8 mouse cellular contexts compared by ENCODE assay signal in the genomic region with DNA sequence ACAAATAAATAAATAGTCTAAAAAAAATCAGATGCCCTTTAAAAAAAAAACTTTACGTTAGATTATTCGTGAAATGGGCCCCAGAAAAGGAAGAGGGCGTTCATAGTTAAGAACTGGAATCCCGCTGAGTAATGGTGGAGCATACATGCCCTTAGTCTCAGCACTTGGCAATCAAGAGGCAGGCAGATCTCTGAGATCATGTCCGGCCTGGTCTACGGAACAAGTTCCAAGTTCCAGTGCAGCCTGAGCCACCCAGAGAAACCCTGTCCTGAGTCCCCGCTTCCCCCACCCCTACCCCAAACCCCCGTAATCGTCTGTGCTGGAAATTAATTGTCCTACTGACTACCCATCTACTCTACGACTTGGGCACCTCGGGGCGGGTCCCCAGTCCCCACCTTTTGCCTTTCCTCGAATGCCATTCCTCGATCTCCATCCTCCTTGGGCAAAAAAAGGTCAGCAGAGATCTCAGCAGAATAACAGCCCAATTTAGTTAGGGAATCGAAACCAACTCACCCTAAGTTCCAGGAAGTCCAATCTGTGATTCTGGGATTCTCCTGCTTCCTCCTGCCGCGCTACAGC. TPM values are rescaled to one million over a fixed set of nuclear protein-coding genes. Genes with fewer than 3 reads are reported as not detected.
DNase-seq lines count a peak whose midpoint lies in the region; ATAC-seq and TF ChIP-seq lines count a peak whose summit lies in the region.

No protein-coding gene starts in this region.

- peaks cover 12% of the 10 kb centered on the region for H3K4me1 ChIP-seq in erythroblast, embryonic 14.5 days (ENCODE audit: control insufficient read depth)
- no peaks in the 10 kb centered on the region; the same call in 1 of the 2 replicates for H3K4me1 ChIP-seq in lung, postnatal 0 days (ENCODE audit: insufficient read depth, low read depth, low read length)
- H3K4me1 ChIP-seq in stomach, embryonic 16.5 days (ENCODE audit: control insufficient read depth, insufficient read depth, low read length) = peaks cover 5% of the 10 kb centered on the region; the same call in 1 of the 2 replicates

- H3K27me3 ChIP-seq in erythroblast, embryonic 14.5 days (ENCODE audit: control insufficient read depth) = peaks cover 52% of the 10 kb centered on the region
- H3K27me3 ChIP-seq in lung, postnatal 0 days (replicated peaks; ENCODE audit: insufficient read depth, low read length) = no peaks in the 10 kb centered on the region
- H3K27me3 ChIP-seq in stomach, embryonic 16.5 days (ENCODE audit: control insufficient read depth, insufficient read depth, low read length) = no peaks in the 10 kb centered on the region

- no peaks in the 10 kb centered on the region for H3K36me3 ChIP-seq in erythroblast, embryonic 14.5 days (ENCODE audit: control insufficient read depth)
- H3K36me3 ChIP-seq in lung, postnatal 0 days (ENCODE audit: insufficient read depth, low read length) = no peaks in the 10 kb centered on the region
- H3K36me3 ChIP-seq in stomach, embryonic 16.5 days (ENCODE audit: control insufficient read depth, insufficient read depth, low read length) = no peaks in the 10 kb centered on the region

- peak overlapping the region; percentile 83 for H3K4me2 ChIP-seq in lung, postnatal 0 days (replicated peaks; ENCODE audit: low read depth, low read length)
- peak overlapping the region; percentile 96 for H3K4me2 ChIP-seq in stomach, embryonic 16.5 days (ENCODE audit: low read depth, low read length)

- no peaks in the 10 kb centered on the region for H3K9me3 ChIP-seq in erythroblast, embryonic 14.5 days (ENCODE audit: control insufficient read depth, low read length)
- H3K9me3 ChIP-seq in lung, postnatal 0 days (ENCODE audit: low read length) = no peaks in the 10 kb centered on the region
- H3K9me3 ChIP-seq in stomach, embryonic 16.5 days (replicated peaks; ENCODE audit: control insufficient read depth, low read length) = no peaks in the 10 kb centered on the region

- H3K4me3 ChIP-seq in layer of hippocampus, adult 2 months = peak overlapping the region; percentile 44
- peak overlapping the region; percentile 66 for H3K4me3 ChIP-seq in erythroblast, embryonic 14.5 days (replicated peaks)
- H3K4me3 ChIP-seq in lung, postnatal 0 days (ENCODE audit: low read depth, low read length) = peak overlapping the region; percentile 54
- H3K4me3 ChIP-seq in stomach, embryonic 16.5 days (replicated peaks; ENCODE audit: low read length) = peak overlapping the region; percentile 60

- TF ChIP-seq EP300 in lung, postnatal 0 days (IDR thresholded peaks at IDR 0.05) = no peak

- H3K27ac ChIP-seq in layer of hippocampus, adult 2 months = no peak overlapping the region
- H3K27ac ChIP-seq in lung, postnatal 0 days (ENCODE audit: low read length) = peak overlapping the region; percentile 64
- H3K27ac ChIP-seq in stomach, embryonic 16.5 days (ENCODE audit: low read length) = 0 out of 2 replicates have a peak overlapping the region, but pooled peaks have one; percentile 22

- no peak for TF ChIP-seq CTCF in layer of hippocampus, adult 2 months (conservative IDR thresholded peaks at IDR 0.05)
- TF ChIP-seq CTCF in lung, postnatal 0 days (IDR thresholded peaks at IDR 0.05) = no peak

- no peak for DNase-seq in layer of hippocampus, adult 2 months (ENCODE audit: low spot score in 2 of 2)
- no peak for DNase-seq in layer of hippocampus, adult 18-20 months (ENCODE audit: low spot score in 2 of 2)
- DNase-seq in induced T-regulatory cell, adult 2 months (ENCODE audit: low read depth) = peak; percentile 34
- peak; percentile 41 for DNase-seq in lung, postnatal 0 days (ENCODE audit: low spot score)
- no peak for DNase-seq in layer of hippocampus, adult 9-11 months
- no peak for DNase-seq in gastrocnemius, postnatal 25 days

- ATAC-seq in lung, postnatal 0 days = no peak
- ATAC-seq in stomach, embryonic 16.5 days (ENCODE audit: insufficient read depth, low FRiP score) = no peak

- H3K9ac ChIP-seq in lung, postnatal 0 days (replicated peaks; ENCODE audit: low read depth) = peak overlapping the region; percentile 46; the same call in 1 of the 2 replicates
- peak overlapping the region; percentile 69 for H3K9ac ChIP-seq in stomach, embryonic 16.5 days (ENCODE audit: low read length)

- 21% methylated on average over 17 of the region's 17 CpGs for WGBS in lung, postnatal 0 days
- WGBS in stomach, embryonic 16.5 days = 23% methylated on average over 17 of the region's 17 CpGs

RNA-seq across cellular contexts. Expression of a gene that starts 0.6 kb away (rescaled TPM):
- 1 to 10 TPM in 1 of 2 experiments, under 1 TPM in 1; 0.22 to 1.1 TPM for total RNA-seq in layer of hippocampus, adult 2 months (2021)
- total RNA-seq in layer of hippocampus, adult 18-20 months (2021) = under 1 TPM; 0.20 TPM
- polyA plus RNA-seq in erythroblast, embryonic 14.5 days (2012) = 0.06 TPM in 1 of 2 replicates, not detected in the other
- polyA plus RNA-seq in lung, postnatal 0 days (2015; fragmentation: Nextera tagmentation; extraction: Ambion mirVana) = 5.2 and 5.5 TPM in 2 replicates
- 2.6 and 2.7 TPM in 2 replicates for polyA plus RNA-seq in stomach, embryonic 16.5 days (2015; fragmentation: Nextera tagmentation; extraction: Ambion mirVana)
- 1 to 10 TPM in 1 of 2 experiments, under 1 TPM in 1; 0.97 to 1.2 TPM for total RNA-seq in gastrocnemius, postnatal 25 days (2021)

RNA-seq across cellular contexts. Expression of a gene that starts 37.4 kb away (rescaled TPM):
- 10 to 100 TPM; 20.3 to 21.5 TPM for total RNA-seq in layer of hippocampus, adult 2 months (2021)
- total RNA-seq in layer of hippocampus, adult 18-20 months (2021) = 10 to 100 TPM; 24.2 to 25.0 TPM
- polyA plus RNA-seq in erythroblast, embryonic 14.5 days (2012) = 0.63 TPM in 2 replicates
- 10.5 and 13.4 TPM in 2 replicates for polyA plus RNA-seq in lung, postnatal 0 days (2015; fragmentation: Nextera tagmentation; extraction: Ambion mirVana)
- polyA plus RNA-seq in stomach, embryonic 16.5 days (2015; fragmentation: Nextera tagmentation; extraction: Ambion mirVana) = 47.0 and 50.1 TPM in 2 replicates
- 1 to 10 TPM; 4.3 to 4.4 TPM for total RNA-seq in gastrocnemius, postnatal 25 days (2021)

RNA-seq across cellular contexts. Expression of a gene that starts 56.2 kb away (rescaled TPM):
- total RNA-seq in layer of hippocampus, adult 2 months (2021) = 10 to 100 TPM; 22.0 to 23.1 TPM
- total RNA-seq in layer of hippocampus, adult 18-20 months (2021) = 10 to 100 TPM; 22.8 to 25.6 TPM
- polyA plus RNA-seq in erythroblast, embryonic 14.5 days (2012) = not detected in 2 replicates
- polyA plus RNA-seq in lung, postnatal 0 days (2015; fragmentation: Nextera tagmentation; extraction: Ambion mirVana) = 0.05 and 0.12 TPM in 2 replicates
- polyA plus RNA-seq in stomach, embryonic 16.5 days (2015; fragmentation: Nextera tagmentation; extraction: Ambion mirVana) = 5.9 and 7.9 TPM in 2 replicates
- total RNA-seq in gastrocnemius, postnatal 25 days (2021) = 1 to 10 TPM; 1.4 to 1.8 TPM

Comparison
In these comparisons a context has a peak if more than half of its experiments do, and no peak if none do; other contexts are left out.
1. DNase-seq: peak in induced T-regulatory cell, adult 2 months (single experiment) and lung, postnatal 0 days (single experiment); none in layer of hippocampus, adult 2 months (0 of 2), layer of hippocampus, adult 18-20 months (0 of 2), layer of hippocampus, adult 9-11 months (single experiment) and gastrocnemius, postnatal 25 days (single experiment).
2. RNA of a gene that starts 56.2 kb away (total RNA-seq): 22.8 to 25.6 TPM in layer of hippocampus, adult 18-20 months and 22.0 to 23.1 TPM in layer of hippocampus, adult 2 months; 1.4 to 1.8 TPM in gastrocnemius, postnatal 25 days; every median in the first group is over 4 times any median in the second.
3. Peak in every context shown above with its lines, with median percentiles within 50 percentile points of each other: H3K4me3 ChIP-seq.